Mouse (Mus musculus) retina, postnatal 7 days (tissue): Measurements from ENCODE around the gene Rbbp5.
"Not testable (repeated sequence)": the region's sequence is repeated elsewhere in the genome, so short reads cannot be mapped to it uniquely, and the experiment has no call there.

Experiments used
- DNase-seq: peaks from one replicate; pipeline ENCODE4 v3.0.0-alpha.2; 2012; ENCODE audit warnings: low read depth, low spot score

The Rbbp5 gene

GRCm38 (mm10) chr1:132476928-132477691 lies at the start of gene Rbbp5:
Gene Rbbp5 (plus strand): TSS chr1:132477365.
- DNase-seq: peak; percentile 88

GRCm38 (mm10) chr1:132430818-132431217 lies 46.3 kb upstream of the Rbbp5 start:
- no peak for DNase-seq

- no peak for DNase-seq
Observed at GRCm38 (mm10) chr1:132431716-132432115, 45.4 kb upstream of the Rbbp5 start.

- no peak for DNase-seq
Observed at GRCm38 (mm10) chr1:132433349-132433748, 43.8 kb upstream of the Rbbp5 start.

GRCm38 (mm10) chr1:132434032-132434431 lies 43.1 kb upstream of the Rbbp5 start:
- DNase-seq: no peak

GRCm38 (mm10) chr1:132436320-132436958 lies 40.7 kb upstream of the Rbbp5 start:
- no peak for DNase-seq

GRCm38 (mm10) chr1:132436960-132437359 lies 40.2 kb upstream of the Rbbp5 start:
- no peak for DNase-seq

GRCm38 (mm10) chr1:132437389-132437788 lies 39.8 kb upstream of the Rbbp5 start:
- no peak for DNase-seq

- DNase-seq: no peak
Observed at GRCm38 (mm10) chr1:132440896-132441435, 36.2 kb upstream of the Rbbp5 start.

- DNase-seq: no peak
Observed at GRCm38 (mm10) chr1:132449742-132450141, 27.4 kb upstream of the Rbbp5 start.

GRCm38 (mm10) chr1:132464651-132465050 lies 12.5 kb upstream of the Rbbp5 start:
- DNase-seq: no peak

GRCm38 (mm10) chr1:132468926-132469325 lies 8.2 kb upstream of the Rbbp5 start:
- no peak for DNase-seq

GRCm38 (mm10) chr1:132469519-132469918 lies 7.6 kb upstream of the Rbbp5 start:
- DNase-seq: no peak

- DNase-seq: not testable (repeated sequence)
Observed at GRCm38 (mm10) chr1:132470031-132470430, 7.1 kb upstream of the Rbbp5 start.

- DNase-seq: no peak
Observed at GRCm38 (mm10) chr1:132471032-132471431, 6.1 kb upstream of the Rbbp5 start.

GRCm38 (mm10) chr1:132471499-132471898 lies 5.7 kb upstream of the Rbbp5 start:
- no peak for DNase-seq

- peak; percentile 11 for DNase-seq
Observed at GRCm38 (mm10) chr1:132472537-132472936, 4.6 kb upstream of the Rbbp5 start.

GRCm38 (mm10) chr1:132474496-132474895 lies 2.7 kb upstream of the Rbbp5 start:
- no peak for DNase-seq

GRCm38 (mm10) chr1:132476575-132476927 lies 614 bp upstream of the Rbbp5 start:
- no peak for DNase-seq

GRCm38 (mm10) chr1:132479438-132479837 lies 2.3 kb downstream of the Rbbp5 start:
- DNase-seq: no peak

- DNase-seq: no peak
Observed at GRCm38 (mm10) chr1:132481619-132482018, 4.5 kb downstream of the Rbbp5 start.

- DNase-seq: no peak
Observed at GRCm38 (mm10) chr1:132483234-132483633, 6.1 kb downstream of the Rbbp5 start.

GRCm38 (mm10) chr1:132483759-132484158 lies 6.6 kb downstream of the Rbbp5 start:
- DNase-seq: no peak
